Mouse (Mus musculus): ENCODE measurements around the gene Hcls1. TPM values are rescaled to one million over a fixed set of nuclear protein-coding genes. Genes with fewer than 3 reads are reported as not detected.

Hcls1 gene
- total RNA-seq, 2 experiments from 2014 or later = 1.6 to 2.7 TPM

- peak; percentile 95 for DNase-seq
- Histone ChIP-seq H3K4me3 (peak within 1 kb of the TSS; percentile 76), H3K27ac (peak within 1 kb of the TSS; percentile 90)
- TF ChIP-seq CTCF (IDR thresholded peaks at IDR 0.05) = peak; percentile 7; the same call in 1 of the 2 replicates
- intact Hi-C loops (cut with DNase I) = loop anchor here (2.0 to 10.0 kb wide), 3 partner anchors 136 to 936 kb away; partner anchors contain the start of genes Ccdc58, Eaf2, Fam162a and Golgb1
Measured at GRCm38 (mm10) chr16:37011061-37011921, 76.5 kb downstream of the Hcls1 start, which contains the start of gene Polq. TSS of gene Polq (plus strand) at chr16:37011786.

- H3K4me3 ChIP-seq = peak overlapping the region; percentile 76
- TF ChIP-seq CTCF (IDR thresholded peaks at IDR 0.05) = no peak
- intact Hi-C loops (cut with DNase I) = loop anchor here (2.0 to 10.0 kb wide), 3 partner anchors 137 to 937 kb away; partner anchors contain the start of genes Ccdc58, Eaf2, Fam162a and Golgb1
- H3K27ac ChIP-seq = no peak overlapping the region
- peak; percentile 51 for DNase-seq
Measured at GRCm38 (mm10) chr16:37011922-37012289, 77.1 kb downstream of the Hcls1 start.

- peak overlapping the region; percentile 76 for H3K4me3 ChIP-seq
- no peak overlapping the region for H3K27ac ChIP-seq
- TF ChIP-seq CTCF (IDR thresholded peaks at IDR 0.05) = no peak
- no peak for DNase-seq
- intact Hi-C loops (cut with DNase I) = loop anchor here (5.0 to 10.0 kb wide), 2 partner anchors 185 to 938 kb away; partner anchors contain the start of genes Ccdc58, Fam162a and Iqcb1
Measured at GRCm38 (mm10) chr16:37012336-37012735, 77.6 kb downstream of the Hcls1 start.

Other genes starting within 250 kb of the Hcls1 start
- gene Ildr1, start 241.0 kb upstream of the Hcls1 start, total RNA-seq (2021) = under 1 TPM in 1 of 2 experiments, not detected in 1; 0.14 TPM
- 1 to 10 TPM; 2.3 to 3.8 TPM for gene Slc15a2, start 150.0 kb upstream of the Hcls1 start, total RNA-seq (2021)
- 1 to 10 TPM; 5.8 to 5.9 TPM for gene Iqcb1, start 106.6 kb upstream of the Hcls1 start, total RNA-seq (2021)
- under 1 TPM in 1 of 2 experiments, not detected in 1; 0.25 TPM for gene Eaf2, start 60.0 kb upstream of the Hcls1 start, total RNA-seq (2021)
- gene Golgb1, start 59.8 kb upstream of the Hcls1 start, total RNA-seq (2021) = 10 to 100 TPM; 17.7 to 28.9 TPM
- 100 to 1,000 TPM; 258 to 380 TPM for gene Fbxo40, start 55.5 kb downstream of the Hcls1 start, total RNA-seq (2021)
- gene Polq, start 76.8 kb downstream of the Hcls1 start, total RNA-seq (2021) = under 1 TPM; 0.23 to 0.56 TPM

Measured in gastrocnemius, adult 2 months (tissue).